Mouse (Mus musculus): ENCODE results near the gene Sh2b2. TPM values are rescaled to one million over a fixed set of nuclear protein-coding genes. Genes with fewer than 3 reads are reported as not detected.

Gene Sh2b2
- polyA plus RNA-seq, 1 experiment from 2014 or later = 3.1 TPM

DNA sequence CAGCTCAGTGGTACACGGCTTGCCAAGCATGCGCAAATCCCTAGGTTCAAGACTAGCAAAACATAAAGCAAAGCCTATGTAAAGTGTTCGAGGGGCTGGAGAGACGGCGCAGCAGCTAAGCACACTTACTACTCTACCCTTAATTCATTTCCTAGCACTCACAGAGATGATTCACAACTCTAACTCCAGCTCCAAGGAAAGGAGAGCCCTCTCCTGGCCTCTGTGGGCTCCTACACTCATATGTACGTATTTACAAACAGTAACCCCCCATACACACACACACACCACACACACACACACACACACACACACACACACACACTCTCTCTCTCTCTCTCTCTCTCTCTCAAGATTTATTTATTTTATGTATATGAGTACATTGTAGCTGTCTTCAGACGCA is 62.6 kb downstream of the Sh2b2 start:
- ATAC-seq (replicated peaks; ENCODE audit: low FRiP score, low TSS enrichment, low read depth) (no peak), DNase-seq (ENCODE audit: low spot score) (no peak)
- H3K4me2 ChIP-seq (ENCODE audit: low read length) = no peak overlapping the region
- H3K27ac ChIP-seq (ENCODE audit: low read depth) = no peak overlapping the region
- H3K4me3 ChIP-seq (ENCODE audit: low read depth, low read length) = no peak overlapping the region
- 96% methylated on average over 7 of the region's 7 CpGs for WGBS
- no peaks in the 10 kb centered on the region for H3K27me3 ChIP-seq (replicated peaks; ENCODE audit: control insufficient read depth, insufficient read depth, low read length)
- H3K9me3 ChIP-seq (ENCODE audit: control insufficient read depth, low read length) = no peaks in the 10 kb centered on the region
- no peaks in the 10 kb centered on the region for H3K4me1 ChIP-seq (replicated peaks; ENCODE audit: control insufficient read depth, insufficient read depth, low read length)
- H3K36me3 ChIP-seq (ENCODE audit: control insufficient read depth, insufficient read depth, low read length) = peaks cover 85% of the 10 kb centered on the region
- H3K9ac ChIP-seq (ENCODE audit: low read length) = no peak overlapping the region

DNA sequence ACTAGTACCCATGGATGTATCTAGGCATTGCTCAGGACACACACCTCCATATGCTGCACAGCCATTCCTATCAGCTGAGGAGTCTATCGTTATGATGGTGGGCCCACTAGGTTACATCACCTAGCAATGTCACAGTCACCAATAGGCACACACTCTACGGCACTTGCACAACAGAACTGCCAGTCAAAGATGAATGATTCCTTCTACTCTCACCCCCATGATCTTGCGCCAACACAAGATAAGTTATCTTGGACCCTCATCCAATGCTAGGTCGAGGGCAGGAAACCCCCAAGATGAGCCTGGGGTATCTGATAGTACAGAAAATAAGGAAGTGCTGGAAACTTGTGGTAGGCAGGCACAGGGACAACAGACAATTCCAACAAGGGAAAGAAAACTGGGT is 63.5 kb downstream of the Sh2b2 start:
- H3K4me2 ChIP-seq (ENCODE audit: low read length) = no peak overlapping the region
- ATAC-seq (replicated peaks; ENCODE audit: low FRiP score, low TSS enrichment, low read depth) (no peak), DNase-seq (ENCODE audit: low spot score) (no peak)
- H3K4me1 ChIP-seq (replicated peaks; ENCODE audit: control insufficient read depth, insufficient read depth, low read length) = no peaks in the 10 kb centered on the region
- H3K9ac ChIP-seq (ENCODE audit: low read length) = no peak overlapping the region
- H3K27me3 ChIP-seq (replicated peaks; ENCODE audit: control insufficient read depth, insufficient read depth, low read length) = no peaks in the 10 kb centered on the region
- peaks cover 83% of the 10 kb centered on the region for H3K36me3 ChIP-seq (ENCODE audit: control insufficient read depth, insufficient read depth, low read length)
- H3K4me3 ChIP-seq (ENCODE audit: low read depth, low read length) = no peak overlapping the region
- H3K27ac ChIP-seq (ENCODE audit: low read depth) = no peak overlapping the region
- no peaks in the 10 kb centered on the region for H3K9me3 ChIP-seq (ENCODE audit: control insufficient read depth, low read length)
- 85% methylated on average over 4 of the region's 4 CpGs for WGBS

DNA sequence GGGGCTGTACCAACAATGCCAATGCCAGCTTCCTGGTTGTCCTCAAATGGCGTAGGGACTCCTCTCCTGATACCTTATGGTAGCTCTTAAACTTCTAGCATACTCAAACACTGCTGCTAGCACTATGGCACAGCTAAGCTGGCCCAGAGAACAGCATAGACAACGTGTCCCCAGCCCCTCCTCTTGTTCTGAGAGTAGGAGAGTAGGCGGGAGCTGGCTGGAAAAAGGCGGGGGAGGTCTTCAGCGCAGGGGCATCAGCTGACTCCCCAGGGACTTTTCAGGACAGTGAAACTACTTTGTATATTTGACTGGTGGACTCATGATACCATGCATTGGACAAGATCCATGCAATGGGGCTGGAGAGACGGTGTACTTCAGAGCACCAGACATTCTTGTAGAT is 64.3 kb downstream of the Sh2b2 start:
- Histone ChIP-seq H3K27ac (ENCODE audit: low read depth) (no peak overlapping the region), H3K9ac (ENCODE audit: low read length) (no peak overlapping the region), H3K27me3 (replicated peaks; ENCODE audit: control insufficient read depth, insufficient read depth, low read length) (no peaks in the 10 kb centered on the region), H3K4me1 (replicated peaks; ENCODE audit: control insufficient read depth, insufficient read depth, low read length) (no peaks in the 10 kb centered on the region), H3K9me3 (ENCODE audit: control insufficient read depth, low read length) (no peaks in the 10 kb centered on the region), H3K36me3 (ENCODE audit: control insufficient read depth, insufficient read depth, low read length) (peaks cover 77% of the 10 kb centered on the region), H3K4me3 (ENCODE audit: low read depth, low read length) (no peak overlapping the region), H3K4me2 (ENCODE audit: low read length) (no peak overlapping the region)
- WGBS = 86% methylated on average over 6 of the region's 6 CpGs
- ATAC-seq (replicated peaks; ENCODE audit: low FRiP score, low TSS enrichment, low read depth) (no peak), DNase-seq (ENCODE audit: low spot score) (no peak)

DNA sequence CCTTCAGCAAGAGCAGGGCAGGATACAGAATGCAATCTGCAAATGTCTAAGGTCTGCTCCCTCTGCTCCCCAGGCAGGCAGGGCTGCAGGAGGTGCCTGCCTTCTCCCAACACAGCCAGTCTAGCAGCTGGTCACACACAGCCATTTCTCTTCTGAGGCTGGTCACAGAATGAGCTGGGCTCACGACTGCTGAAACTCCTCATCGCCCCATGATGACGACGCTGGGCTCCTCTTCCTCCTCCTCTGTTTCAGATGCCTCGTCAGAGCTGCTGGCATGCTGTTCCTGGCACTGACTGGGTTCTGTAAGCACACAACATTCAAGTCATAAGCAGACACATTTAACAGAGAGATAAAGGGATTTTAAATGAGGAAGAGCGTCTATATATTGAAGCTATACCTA is 65.2 kb downstream of the Sh2b2 start:
- Histone ChIP-seq H3K4me3 (ENCODE audit: low read depth, low read length) (no peak overlapping the region), H3K27me3 (replicated peaks; ENCODE audit: control insufficient read depth, insufficient read depth, low read length) (no peaks in the 10 kb centered on the region), H3K4me2 (ENCODE audit: low read length) (no peak overlapping the region), H3K9me3 (ENCODE audit: control insufficient read depth, low read length) (no peaks in the 10 kb centered on the region), H3K36me3 (ENCODE audit: control insufficient read depth, insufficient read depth, low read length) (peaks cover 74% of the 10 kb centered on the region), H3K4me1 (replicated peaks; ENCODE audit: control insufficient read depth, insufficient read depth, low read length) (no peaks in the 10 kb centered on the region), H3K9ac (ENCODE audit: low read length) (no peak overlapping the region), H3K27ac (ENCODE audit: low read depth) (no peak overlapping the region)
- ATAC-seq (replicated peaks; ENCODE audit: low FRiP score, low TSS enrichment, low read depth) (no peak), DNase-seq (ENCODE audit: low spot score) (no peak)
- WGBS = 91% methylated on average over 6 of the region's 6 CpGs

DNA sequence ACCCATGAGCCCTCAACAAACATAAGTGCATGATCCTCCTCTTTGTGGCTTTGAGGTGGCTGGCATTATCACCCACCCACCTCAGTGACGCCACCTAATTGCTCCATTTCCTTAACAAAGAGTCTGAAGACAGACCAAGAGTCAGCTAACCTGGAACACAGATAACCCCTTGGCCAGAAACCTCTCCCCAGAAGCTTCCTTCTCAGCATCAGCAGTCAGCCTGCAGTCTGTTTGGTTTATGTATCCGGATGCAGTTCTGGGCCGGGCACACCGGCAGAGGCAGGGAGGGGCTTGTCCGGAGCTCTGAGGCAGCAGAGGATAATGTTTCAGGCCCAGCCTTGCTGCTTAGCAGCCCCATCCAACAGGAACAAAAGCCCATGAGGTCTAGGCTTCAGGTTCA is 66.8 kb downstream of the Sh2b2 start:
- DNase-seq (ENCODE audit: low spot score) (no peak), ATAC-seq (replicated peaks; ENCODE audit: low FRiP score, low TSS enrichment, low read depth) (no peak)
- H3K27ac ChIP-seq (ENCODE audit: low read depth) = no peak overlapping the region
- peaks cover 58% of the 10 kb centered on the region for H3K36me3 ChIP-seq (ENCODE audit: control insufficient read depth, insufficient read depth, low read length)
- 84% methylated on average over 5 of the region's 5 CpGs for WGBS
- H3K4me3 ChIP-seq (ENCODE audit: low read depth, low read length) = no peak overlapping the region
- H3K9ac ChIP-seq (ENCODE audit: low read length) = no peak overlapping the region
- H3K27me3 ChIP-seq (replicated peaks; ENCODE audit: control insufficient read depth, insufficient read depth, low read length) = no peaks in the 10 kb centered on the region
- H3K4me2 ChIP-seq (ENCODE audit: low read length) = no peak overlapping the region
- no peaks in the 10 kb centered on the region for H3K9me3 ChIP-seq (ENCODE audit: control insufficient read depth, low read length)
- no peaks in the 10 kb centered on the region for H3K4me1 ChIP-seq (replicated peaks; ENCODE audit: control insufficient read depth, insufficient read depth, low read length)

DNA sequence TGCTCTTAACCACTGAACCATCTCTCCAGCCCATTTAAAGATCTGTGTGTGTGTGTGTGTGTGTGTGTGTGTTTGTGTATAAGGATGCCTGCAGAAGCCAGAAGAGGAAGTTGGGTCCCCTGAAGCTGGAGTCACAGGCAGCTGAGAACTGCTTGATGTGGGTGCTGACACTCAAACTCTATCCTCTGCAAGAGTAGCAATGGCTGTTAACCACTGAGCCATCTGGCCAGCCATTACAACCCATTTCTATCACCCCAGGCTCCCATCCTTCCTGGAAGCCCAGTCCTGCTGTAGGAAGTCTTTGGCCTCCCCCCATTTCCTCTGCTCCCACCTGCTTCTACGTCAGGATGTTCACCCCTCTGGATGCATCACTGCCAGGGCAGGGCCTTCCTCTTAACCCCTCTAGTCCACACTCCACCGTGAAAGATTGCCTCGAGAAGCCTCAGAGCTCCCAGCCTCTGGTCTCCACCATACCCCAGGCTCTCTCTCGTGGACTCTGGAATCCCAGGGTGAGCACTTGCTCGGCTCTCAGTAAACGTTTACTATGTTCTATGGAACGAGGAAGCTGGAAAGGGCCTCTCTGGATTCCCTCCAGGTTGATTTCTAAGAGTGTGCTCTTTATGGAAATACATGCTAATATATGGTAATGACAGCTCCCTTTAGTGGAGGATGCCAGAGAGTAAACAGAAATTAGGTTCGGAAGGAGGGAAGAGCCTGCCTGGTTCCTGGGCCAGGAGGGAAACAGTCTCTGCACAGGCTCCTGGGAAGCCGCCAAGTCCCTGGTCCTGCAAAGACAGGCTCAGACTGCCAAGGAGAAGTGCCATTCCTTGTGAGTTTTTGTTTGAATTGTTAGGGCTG is 72.5 kb downstream of the Sh2b2 start:
- Histone ChIP-seq H3K27me3 (replicated peaks; ENCODE audit: control insufficient read depth, insufficient read depth, low read length) (no peaks in the 10 kb centered on the region), H3K27ac (ENCODE audit: low read depth) (no peak overlapping the region), H3K36me3 (ENCODE audit: control insufficient read depth, insufficient read depth, low read length) (peaks cover 9% of the 10 kb centered on the region), H3K4me1 (replicated peaks; ENCODE audit: control insufficient read depth, insufficient read depth, low read length) (peaks cover 10% of the 10 kb centered on the region), H3K9ac (ENCODE audit: low read length) (no peak overlapping the region), H3K4me3 (ENCODE audit: low read depth, low read length) (no peak overlapping the region), H3K9me3 (ENCODE audit: control insufficient read depth, low read length) (no peaks in the 10 kb centered on the region), H3K4me2 (ENCODE audit: low read length) (no peak overlapping the region)
- ATAC-seq (replicated peaks; ENCODE audit: low FRiP score, low TSS enrichment, low read depth) (no peak), DNase-seq (ENCODE audit: low spot score) (no peak)
- WGBS = 35% methylated on average over 9 of the region's 9 CpGs

DNA sequence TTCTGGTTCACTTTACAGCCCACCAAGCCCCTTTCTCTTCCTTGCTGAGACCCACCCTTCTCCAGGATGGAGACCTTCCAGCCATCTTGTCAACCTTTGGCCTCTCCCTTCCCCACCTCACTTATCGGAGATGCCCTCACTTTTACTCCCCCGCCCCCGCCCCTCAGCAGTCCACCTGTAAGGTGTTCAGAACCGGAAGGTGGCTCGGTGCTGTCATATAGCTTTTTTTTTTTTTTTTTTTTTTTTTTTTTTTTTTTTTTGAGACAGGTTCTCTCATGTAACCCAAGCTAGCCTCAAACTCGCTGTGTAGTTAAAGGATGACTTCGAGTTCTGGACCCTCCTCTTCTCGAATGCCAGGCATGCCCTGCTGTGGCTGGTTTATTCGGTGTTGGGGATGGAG is 73.4 kb downstream of the Sh2b2 start:
- Histone ChIP-seq H3K4me2 (ENCODE audit: low read length) (no peak overlapping the region), H3K36me3 (ENCODE audit: control insufficient read depth, insufficient read depth, low read length) (no peaks in the 10 kb centered on the region), H3K4me3 (ENCODE audit: low read depth, low read length) (no peak overlapping the region), H3K27me3 (replicated peaks; ENCODE audit: control insufficient read depth, insufficient read depth, low read length) (no peaks in the 10 kb centered on the region), H3K9me3 (ENCODE audit: control insufficient read depth, low read length) (no peaks in the 10 kb centered on the region; the same call in 1 of the 2 replicates), H3K9ac (ENCODE audit: low read length) (no peak overlapping the region), H3K4me1 (replicated peaks; ENCODE audit: control insufficient read depth, insufficient read depth, low read length) (peaks cover 10% of the 10 kb centered on the region), H3K27ac (ENCODE audit: low read depth) (no peak overlapping the region)
- ATAC-seq (replicated peaks; ENCODE audit: low FRiP score, low TSS enrichment, low read depth) (no peak), DNase-seq (ENCODE audit: low spot score) (no peak)
- 74% methylated on average over 9 of the region's 9 CpGs for WGBS

DNA sequence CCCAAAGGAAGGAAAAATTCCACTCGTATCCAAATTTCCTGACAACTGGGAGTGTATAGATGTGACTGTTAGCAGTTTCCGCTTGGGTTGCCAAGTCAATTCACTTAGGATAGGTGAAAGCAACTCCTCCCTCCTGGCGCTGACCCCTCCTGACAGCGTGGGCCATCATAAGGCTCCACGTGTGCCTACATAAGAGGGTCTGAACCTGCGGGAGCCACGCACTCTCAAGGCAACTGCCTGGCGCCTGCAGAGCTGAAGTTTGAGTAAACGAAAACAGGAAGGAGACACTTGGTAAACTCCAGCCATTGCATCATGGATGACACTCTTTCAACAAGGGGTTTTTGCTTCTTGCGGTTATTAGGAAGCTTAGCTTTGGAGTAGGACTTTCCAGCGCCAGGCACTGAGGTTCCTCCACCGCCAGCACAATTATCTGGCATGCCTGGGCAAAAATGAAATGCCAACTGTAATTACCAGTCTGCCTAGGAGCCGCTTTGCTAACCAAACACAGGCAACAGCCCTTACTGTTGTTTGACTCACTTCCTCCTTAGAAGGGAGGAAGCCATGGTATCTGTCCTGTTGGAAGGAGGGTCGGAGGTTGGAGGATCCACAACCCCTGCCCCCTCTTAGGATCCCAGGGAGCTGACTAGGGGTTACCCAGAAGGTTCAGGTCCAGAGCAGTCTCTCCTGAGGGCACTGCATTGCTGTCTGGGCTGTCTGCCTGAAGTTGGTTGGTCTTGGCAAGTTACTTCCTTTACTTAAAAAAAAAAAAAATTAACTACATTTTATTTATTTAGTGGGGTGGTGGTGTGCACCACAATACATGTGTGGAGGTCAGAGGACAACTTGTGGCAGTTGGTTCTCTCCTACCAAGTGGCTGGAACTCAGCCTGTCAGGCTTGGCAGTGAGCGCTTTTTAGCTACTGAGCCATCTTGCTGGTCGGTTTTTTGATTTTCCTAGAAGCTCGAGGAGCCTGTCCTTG is 74.7 kb downstream of the Sh2b2 start:
- Histone ChIP-seq H3K27me3 (replicated peaks; ENCODE audit: control insufficient read depth, insufficient read depth, low read length) (no peaks in the 10 kb centered on the region), H3K4me1 (replicated peaks; ENCODE audit: control insufficient read depth, insufficient read depth, low read length) (peaks cover 10% of the 10 kb centered on the region), H3K27ac (ENCODE audit: low read depth) (peak overlapping the region; percentile 10; the same call in 1 of the 2 replicates), H3K4me3 (ENCODE audit: low read depth, low read length) (peak overlapping the region; percentile 43), H3K36me3 (ENCODE audit: control insufficient read depth, insufficient read depth, low read length) (no peaks in the 10 kb centered on the region), H3K9ac (ENCODE audit: low read length) (no peak overlapping the region), H3K4me2 (ENCODE audit: low read length) (peak overlapping the region; percentile 74), H3K9me3 (ENCODE audit: control insufficient read depth, low read length) (no peaks in the 10 kb centered on the region; the same call in 1 of the 2 replicates)
- WGBS = 28% methylated on average over 17 of the region's 17 CpGs
- 0 out of 2 replicates have a peak, but pooled peaks have one; percentile 1 for ATAC-seq (replicated peaks; ENCODE audit: low FRiP score, low TSS enrichment, low read depth)
- peak; percentile 57 for DNase-seq (ENCODE audit: low spot score)
